Mouse (Mus musculus): ENCODE results near the gene Arl13b. TPM values are rescaled to one million over a fixed set of nuclear protein-coding genes. Genes with fewer than 3 reads are reported as not detected.

The Arl13b gene
- 9.5 and 11.0 TPM in 2 replicates for polyA plus RNA-seq (2021; fragmentation: Nextera tagmentation)
- long read RNA-seq, experiment 1, partial matches to known transcripts: 8 of 23 reads
- long read RNA-seq, experiment 1, other reads (novel, unspliced or antisense): 11 of 23 reads
- long read RNA-seq, experiment 2, partial matches to known transcripts: 14 of 20 reads
- long read RNA-seq, experiment 2, other reads (novel, unspliced or antisense): 6 of 20 reads

GRCm38 (mm10) chr16:62846498-62847312 lies at the start of gene Arl13b:
Gene Arl13b (minus strand): TSS chr16:62847040.

GRCm38 (mm10) chr16:62854191-62855068 lies 7.6 kb upstream of the Arl13b start, which contains the start of gene Pros1:
Gene Pros1 (plus strand): TSS chr16:62854307.

GRCm38 (mm10) chr16:62814491-62814890 lies 32.3 kb downstream of the Arl13b start, which contains the start of gene Stx19:
Gene Stx19 (plus strand): TSS chr16:62814676.

GRCm38 (mm10) chr16:62786621-62787331 lies 60.1 kb downstream of the Arl13b start, which contains the start of gene Nsun3:
Gene Nsun3 (minus strand): TSS chr16:62786818.

Other genes starting within 250 kb of the Arl13b start
- 5.4 and 6.8 TPM in 2 replicates for gene Nsun3, start 60.2 kb downstream of the Arl13b start, polyA plus RNA-seq (2021; fragmentation: Nextera tagmentation)
- not detected in 2 replicates for gene Stx19, start 32.4 kb downstream of the Arl13b start, polyA plus RNA-seq (2021; fragmentation: Nextera tagmentation)
- 8.4 and 11.0 TPM in 2 replicates for gene Pros1, start 7.3 kb upstream of the Arl13b start, polyA plus RNA-seq (2021; fragmentation: Nextera tagmentation)